Mouse (Mus musculus) CD4-positive naive resting alpha-beta T cell, adult 76 days (primary cell): Measurements from ENCODE around the gene Arrdc4. TPM values are rescaled to one million over a fixed set of nuclear protein-coding genes. Genes with fewer than 3 reads are reported as not detected.

Source experiments
- total RNA-seq: library from RNA; stranded (reverse); gene quantifications from one replicate; pipeline ENCODE4 v1.2.4, GENCODE M21; 2023

Arrdc4 gene
- 1.0 TPM for total RNA-seq

GRCm38 (mm10) chr7:68748761-68749635 lies at the start of gene Arrdc4:
Gene Arrdc4, minus strand, starts transcription at chr7:68749241.

